Mouse (Mus musculus): ENCODE measurements around the gene D5Ertd579e. TPM values are rescaled to one million over a fixed set of nuclear protein-coding genes. Genes with fewer than 3 reads are reported as not detected.

D5Ertd579e gene
- polyA plus RNA-seq, 1 experiment from 2014 or later = 33.2 TPM

DNA sequence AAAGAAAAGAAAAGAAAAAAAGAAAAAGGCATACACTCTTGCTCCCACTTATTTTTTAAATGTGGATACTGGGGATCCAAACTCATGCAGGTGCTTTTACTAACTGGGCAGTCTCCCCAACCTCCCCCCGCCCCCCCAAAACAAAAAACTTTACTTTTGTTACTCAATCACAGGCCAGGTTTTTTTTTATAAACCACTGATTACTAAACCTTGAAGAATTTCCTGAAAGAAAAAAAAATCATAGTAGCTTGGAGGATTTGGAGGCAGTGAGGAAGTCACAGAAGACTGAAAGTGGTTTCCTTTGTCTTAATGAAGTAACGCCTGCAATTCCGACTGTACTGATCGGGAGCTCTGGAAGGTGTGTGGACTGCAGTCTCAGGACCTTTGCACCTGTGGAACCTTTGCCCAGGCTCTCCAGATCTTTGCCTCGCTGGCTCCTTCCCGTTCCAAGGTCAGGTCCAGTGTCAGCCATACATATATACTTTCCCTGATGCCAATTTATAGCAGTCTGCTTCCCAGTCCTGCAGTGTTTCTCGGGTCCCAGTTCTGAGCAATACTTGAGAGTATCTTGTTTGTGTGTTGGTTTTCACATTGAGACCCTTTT is 2.3 kb upstream of the D5Ertd579e start:
- no peak overlapping the region for H3K4me3 ChIP-seq (ENCODE audit: control insufficient read depth in 1 of 2, insufficient read depth in 1 of 2, low read depth in 1 of 2, low read length in 2 of 2)
- peaks cover 26 to 41% of the 10 kb centered on the region in 2 experiments for H3K4me1 ChIP-seq (ENCODE audit: control insufficient read depth in 2 of 2, insufficient read depth in 2 of 2, low read length in 2 of 2)
- no peak for ATAC-seq (ENCODE audit: insufficient number of reproducible peaks, insufficient read depth, low FRiP score, low read depth)
- H3K36me3 ChIP-seq (ENCODE audit: control insufficient read depth, insufficient read depth, low read length) = no peaks in the 10 kb centered on the region
- H3K4me2 ChIP-seq (ENCODE audit: low read length) = no peak overlapping the region
- H3K27ac ChIP-seq (replicated peaks in 1 of 2; ENCODE audit: control insufficient read depth in 1 of 2, insufficient read depth in 1 of 2, low read depth in 2 of 2, low read length in 2 of 2) = no peak overlapping the region
- WGBS = 68% methylated on average over 7 of the region's 7 CpGs
- no peak overlapping the region for H3K9ac ChIP-seq (ENCODE audit: low read length)
- H3K9me3 ChIP-seq (ENCODE audit: control insufficient read depth, low read length) = no peaks in the 10 kb centered on the region
- no peaks in the 10 kb centered on the region for H3K27me3 ChIP-seq (ENCODE audit: control insufficient read depth, insufficient read depth, low read length)

DNA sequence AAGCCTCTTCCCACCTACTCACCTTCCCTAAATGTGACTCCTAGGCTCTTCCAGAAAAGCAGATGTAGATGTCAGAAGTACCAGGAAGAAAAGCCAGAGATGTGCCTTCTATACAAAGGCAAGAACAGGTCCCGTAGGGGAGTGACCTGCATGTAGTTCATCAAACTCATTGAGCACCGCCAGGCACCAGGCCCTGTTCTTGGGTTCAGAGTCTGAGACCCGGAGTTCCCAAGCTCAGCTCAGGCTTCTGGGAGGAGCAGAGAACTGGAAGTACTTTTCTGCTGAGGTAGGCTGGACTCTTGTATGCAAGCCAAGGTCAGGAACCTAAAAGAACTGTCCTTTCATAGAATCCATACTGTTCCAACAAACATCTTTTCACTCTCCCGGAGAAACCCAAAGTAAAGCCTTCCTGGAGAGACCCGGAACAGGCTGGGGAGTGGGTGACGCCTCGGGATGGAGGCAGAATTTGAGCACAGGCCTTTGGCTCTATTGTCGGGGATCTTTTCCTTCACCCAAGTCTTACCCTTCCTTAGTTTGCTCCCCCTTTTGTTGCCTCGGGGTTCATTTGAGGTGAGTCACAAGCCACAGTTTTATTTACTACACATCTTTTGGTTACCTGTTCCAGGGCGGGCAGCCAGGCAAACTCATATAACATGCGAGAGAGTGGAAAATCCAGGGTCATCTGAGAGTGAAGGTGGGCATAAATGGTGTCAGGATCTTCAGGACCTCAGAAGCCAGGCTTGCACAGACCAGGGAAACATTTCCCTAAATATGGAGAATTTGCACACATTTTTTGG is 878 bp upstream of the D5Ertd579e start:
- H3K27ac ChIP-seq (replicated peaks in 1 of 2; ENCODE audit: control insufficient read depth in 1 of 2, insufficient read depth in 1 of 2, low read depth in 2 of 2, low read length in 2 of 2) = peak overlapping the region in 1 of 2 experiments; percentile 94; a peak in 2 of 4 replicates

DNA sequence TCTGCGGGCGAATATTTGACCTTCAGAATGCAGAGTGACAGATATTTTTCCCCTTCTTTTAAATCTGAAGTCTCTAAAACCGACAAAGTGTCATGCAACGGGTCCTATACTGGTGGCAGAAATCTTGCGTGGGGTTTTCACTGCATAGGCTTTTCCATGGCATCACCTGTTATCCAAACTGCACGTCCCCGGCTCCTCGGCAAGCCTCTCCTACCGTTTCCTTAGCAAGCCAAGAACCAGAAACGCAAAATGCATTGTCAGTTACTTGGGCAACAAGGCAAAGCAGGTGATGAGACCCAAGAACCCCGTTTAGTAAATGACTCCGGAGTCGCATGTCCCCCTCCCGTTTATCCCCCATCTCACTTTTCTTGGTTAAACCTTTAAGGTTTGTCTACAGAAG is 819 bp downstream of the D5Ertd579e start:
- ATAC-seq (ENCODE audit: insufficient number of reproducible peaks, insufficient read depth, low FRiP score, low read depth) = no peak
- 4% methylated on average over 14 of the region's 14 CpGs for WGBS
- Histone ChIP-seq H3K4me1 (ENCODE audit: control insufficient read depth in 2 of 2, insufficient read depth in 2 of 2, low read length in 2 of 2) (peaks cover 21 to 32% of the 10 kb centered on the region in 2 experiments), H3K9ac (ENCODE audit: low read length) (peak overlapping the region; percentile 81), H3K36me3 (ENCODE audit: control insufficient read depth, insufficient read depth, low read length) (no peaks in the 10 kb centered on the region), H3K27me3 (ENCODE audit: control insufficient read depth, insufficient read depth, low read length) (no peaks in the 10 kb centered on the region), H3K4me2 (ENCODE audit: low read length) (peak overlapping the region; percentile 79), H3K9me3 (ENCODE audit: control insufficient read depth, low read length) (no peaks in the 10 kb centered on the region), H3K27ac (replicated peaks in 1 of 2; ENCODE audit: control insufficient read depth in 1 of 2, insufficient read depth in 1 of 2, low read depth in 2 of 2, low read length in 2 of 2) (peak overlapping the region; percentile 83 to 94), H3K4me3 (ENCODE audit: control insufficient read depth in 1 of 2, insufficient read depth in 1 of 2, low read depth in 1 of 2, low read length in 2 of 2) (peak overlapping the region; percentile 74 to 93)

More for the DNA sequence above, 878 bp upstream of the D5Ertd579e start:
- peak overlapping the region; percentile 79 for H3K4me2 ChIP-seq (ENCODE audit: low read length)
- H3K9me3 ChIP-seq (ENCODE audit: control insufficient read depth, low read length) = no peaks in the 10 kb centered on the region
- H3K27me3 ChIP-seq (ENCODE audit: control insufficient read depth, insufficient read depth, low read length) = no peaks in the 10 kb centered on the region
- peak overlapping the region; percentile 81 for H3K9ac ChIP-seq (ENCODE audit: low read length)
- H3K4me3 ChIP-seq (ENCODE audit: control insufficient read depth in 1 of 2, insufficient read depth in 1 of 2, low read depth in 1 of 2, low read length in 2 of 2) = peak overlapping the region in 1 of 2 experiments; percentile 74; a peak in 2 of 4 replicates
- 75% methylated on average over 11 of the region's 11 CpGs for WGBS
- H3K4me1 ChIP-seq (ENCODE audit: control insufficient read depth in 2 of 2, insufficient read depth in 2 of 2, low read length in 2 of 2) = peaks cover 26 to 46% of the 10 kb centered on the region in 2 experiments
- ATAC-seq (ENCODE audit: insufficient number of reproducible peaks, insufficient read depth, low FRiP score, low read depth) = no peak
- H3K36me3 ChIP-seq (ENCODE audit: control insufficient read depth, insufficient read depth, low read length) = no peaks in the 10 kb centered on the region

DNA sequence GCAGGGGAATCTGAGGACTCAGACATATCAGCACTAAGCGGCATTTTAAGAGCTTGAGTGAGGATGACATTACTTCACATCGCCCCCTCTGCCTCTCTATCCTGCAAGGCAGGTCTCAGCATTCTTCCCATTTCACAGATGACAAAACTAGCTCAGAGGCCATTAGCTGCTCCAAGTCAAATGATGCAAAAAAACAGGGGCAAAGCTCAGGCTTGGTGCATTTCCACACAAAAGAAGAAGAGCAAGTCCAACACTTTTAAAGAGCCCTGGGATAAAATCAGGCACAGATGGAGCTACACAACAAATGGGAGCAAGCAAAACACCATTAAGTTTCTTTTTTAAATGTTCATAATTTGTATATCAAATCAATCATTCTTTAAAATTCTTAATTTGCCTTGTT is 2.2 kb downstream of the D5Ertd579e start:
- Histone ChIP-seq H3K9ac (ENCODE audit: low read length) (peak overlapping the region; percentile 3; the same call in 1 of the 2 replicates), H3K27me3 (ENCODE audit: control insufficient read depth, insufficient read depth, low read length) (no peaks in the 10 kb centered on the region), H3K4me2 (ENCODE audit: low read length) (no peak overlapping the region; the same call in 1 of the 2 replicates), H3K36me3 (ENCODE audit: control insufficient read depth, insufficient read depth, low read length) (no peaks in the 10 kb centered on the region), H3K4me3 (ENCODE audit: control insufficient read depth in 1 of 2, insufficient read depth in 1 of 2, low read depth in 1 of 2, low read length in 2 of 2) (no peak overlapping the region), H3K9me3 (ENCODE audit: control insufficient read depth, low read length) (no peaks in the 10 kb centered on the region), H3K4me1 (ENCODE audit: control insufficient read depth in 2 of 2, insufficient read depth in 2 of 2, low read length in 2 of 2) (peaks cover 14 to 32% of the 10 kb centered on the region in 2 experiments), H3K27ac (replicated peaks in 1 of 2; ENCODE audit: control insufficient read depth in 1 of 2, insufficient read depth in 1 of 2, low read depth in 2 of 2, low read length in 2 of 2) (no peak overlapping the region)
- ATAC-seq (ENCODE audit: insufficient number of reproducible peaks, insufficient read depth, low FRiP score, low read depth) = no peak
- 58% methylated on average over 2 of the region's 2 CpGs for WGBS

DNA sequence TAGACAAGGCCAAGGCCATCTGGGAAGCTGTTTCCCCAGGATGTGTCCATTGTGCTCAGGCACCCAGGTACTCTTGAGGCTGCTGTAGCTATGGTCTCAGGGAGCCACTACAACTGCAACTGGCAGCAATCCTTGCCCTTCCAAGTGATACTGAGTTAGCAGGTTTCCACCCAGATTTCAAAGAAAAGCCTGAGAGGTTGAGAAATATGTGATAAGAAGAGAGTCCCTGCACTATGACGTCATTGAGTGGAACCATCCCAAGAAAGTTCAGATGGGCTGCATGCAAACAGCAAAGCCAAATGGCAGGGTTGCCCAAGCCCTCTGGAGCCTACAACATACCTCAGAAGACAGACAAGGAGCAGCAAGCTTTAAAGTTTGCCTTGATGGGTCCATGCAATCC is 4.4 kb downstream of the D5Ertd579e start:
- Histone ChIP-seq H3K27me3 (ENCODE audit: control insufficient read depth, insufficient read depth, low read length) (no peaks in the 10 kb centered on the region), H3K9me3 (ENCODE audit: control insufficient read depth, low read length) (no peaks in the 10 kb centered on the region), H3K9ac (ENCODE audit: low read length) (no peak overlapping the region), H3K27ac (replicated peaks in 1 of 2; ENCODE audit: control insufficient read depth in 1 of 2, insufficient read depth in 1 of 2, low read depth in 2 of 2, low read length in 2 of 2) (no peak overlapping the region), H3K4me2 (ENCODE audit: low read length) (no peak overlapping the region), H3K4me1 (ENCODE audit: control insufficient read depth in 2 of 2, insufficient read depth in 2 of 2, low read length in 2 of 2) (peaks cover 6 to 29% of the 10 kb centered on the region in 2 experiments; a peak in 3 of 4 replicates), H3K4me3 (ENCODE audit: control insufficient read depth in 1 of 2, insufficient read depth in 1 of 2, low read depth in 1 of 2, low read length in 2 of 2) (no peak overlapping the region), H3K36me3 (ENCODE audit: control insufficient read depth, insufficient read depth, low read length) (peaks cover 3% of the 10 kb centered on the region; the same call in 1 of the 2 replicates)
- ATAC-seq (ENCODE audit: insufficient number of reproducible peaks, insufficient read depth, low FRiP score, low read depth) = no peak
- 15% methylated on average over 1 of the region's 1 CpGs for WGBS

DNA sequence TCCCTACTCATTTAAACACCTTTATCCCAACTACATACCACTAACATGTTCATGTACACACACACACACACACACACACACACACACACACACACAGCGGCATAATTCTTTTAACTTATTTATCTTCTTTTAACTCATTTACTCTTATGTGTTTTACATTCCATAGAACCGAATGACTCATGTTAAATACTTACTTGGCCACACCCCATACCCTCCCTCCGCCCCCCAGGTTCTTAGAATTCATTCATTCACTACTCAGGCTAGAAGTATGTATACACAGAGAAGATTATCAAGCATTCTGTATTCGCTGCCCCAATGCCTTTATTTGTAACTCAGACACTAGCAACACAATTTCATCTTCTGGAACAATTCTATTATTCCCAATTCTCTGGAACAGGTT is 10.7 kb downstream of the D5Ertd579e start:
- no peak for ATAC-seq (ENCODE audit: insufficient number of reproducible peaks, insufficient read depth, low FRiP score, low read depth)
- Histone ChIP-seq H3K9ac (ENCODE audit: low read length) (no peak overlapping the region), H3K4me2 (ENCODE audit: low read length) (no peak overlapping the region), H3K27ac (replicated peaks in 1 of 2; ENCODE audit: control insufficient read depth in 1 of 2, insufficient read depth in 1 of 2, low read depth in 2 of 2, low read length in 2 of 2) (no peak overlapping the region), H3K4me3 (ENCODE audit: control insufficient read depth in 1 of 2, insufficient read depth in 1 of 2, low read depth in 1 of 2, low read length in 2 of 2) (no peak overlapping the region), H3K9me3 (ENCODE audit: control insufficient read depth, low read length) (no peaks in the 10 kb centered on the region), H3K36me3 (ENCODE audit: control insufficient read depth, insufficient read depth, low read length) (peaks cover 3% of the 10 kb centered on the region; the same call in 1 of the 2 replicates), H3K27me3 (ENCODE audit: control insufficient read depth, insufficient read depth, low read length) (no peaks in the 10 kb centered on the region), H3K4me1 (ENCODE audit: control insufficient read depth in 2 of 2, insufficient read depth in 2 of 2, low read length in 2 of 2) (peaks cover 0 to 15% of the 10 kb centered on the region in 2 experiments; a peak in 2 of 4 replicates)
- WGBS = 92% methylated on average over 4 of the region's 4 CpGs

DNA sequence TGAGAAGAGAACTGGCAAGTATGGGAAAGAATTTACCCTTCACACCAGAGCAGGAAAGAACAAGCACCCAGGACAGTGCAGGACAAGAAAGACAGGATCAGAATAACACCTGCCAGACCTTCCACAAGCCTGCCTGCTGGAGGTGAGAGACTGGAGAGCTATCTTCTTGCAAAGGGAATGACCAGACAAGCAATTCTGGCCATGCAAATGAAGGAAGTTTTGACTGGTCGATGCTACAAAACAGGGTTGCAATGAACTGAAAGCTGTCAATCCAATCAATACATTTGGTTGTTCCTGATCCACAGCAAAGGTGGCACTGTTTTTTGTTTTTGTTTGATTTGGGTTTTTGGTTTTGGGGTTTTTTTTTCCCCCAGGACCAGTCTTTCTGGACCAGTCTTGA is 12.2 kb downstream of the D5Ertd579e start:
- H3K4me2 ChIP-seq (ENCODE audit: low read length) = no peak overlapping the region
- H3K9me3 ChIP-seq (ENCODE audit: control insufficient read depth, low read length) = no peaks in the 10 kb centered on the region
- H3K4me3 ChIP-seq (ENCODE audit: control insufficient read depth in 1 of 2, insufficient read depth in 1 of 2, low read depth in 1 of 2, low read length in 2 of 2) = no peak overlapping the region
- H3K27me3 ChIP-seq (ENCODE audit: control insufficient read depth, insufficient read depth, low read length) = no peaks in the 10 kb centered on the region
- no peak overlapping the region for H3K9ac ChIP-seq (ENCODE audit: low read length)
- no peak overlapping the region for H3K27ac ChIP-seq (replicated peaks in 1 of 2; ENCODE audit: control insufficient read depth in 1 of 2, insufficient read depth in 1 of 2, low read depth in 2 of 2, low read length in 2 of 2)
- 91% methylated on average over 1 of the region's 1 CpGs for WGBS
- peaks cover 3% of the 10 kb centered on the region; the same call in 1 of the 2 replicates for H3K36me3 ChIP-seq (ENCODE audit: control insufficient read depth, insufficient read depth, low read length)
- peaks cover 0 to 23% of the 10 kb centered on the region in 2 experiments; a peak in 2 of 4 replicates for H3K4me1 ChIP-seq (ENCODE audit: control insufficient read depth in 2 of 2, insufficient read depth in 2 of 2, low read length in 2 of 2)
- no peak for ATAC-seq (ENCODE audit: insufficient number of reproducible peaks, insufficient read depth, low FRiP score, low read depth)
